Mouse (Mus musculus) frontal cortex, adult (tissue): ENCODE results near the gene C2cd2.
"Not testable (repeated sequence)": the region's sequence is repeated elsewhere in the genome, so short reads cannot be mapped to it uniquely, and the experiment has no call there.

Source experiments
- ATAC-seq: cut with Nextera tagmentation; 2 replicates; pipeline ENCODE4 v1.9.2; 2017; ENCODE audit warnings: mild to moderate bottlenecking, moderate library complexity, mixed read lengths; ENCODE audit not compliant: low TSS enrichment

The C2cd2 gene

DNA sequence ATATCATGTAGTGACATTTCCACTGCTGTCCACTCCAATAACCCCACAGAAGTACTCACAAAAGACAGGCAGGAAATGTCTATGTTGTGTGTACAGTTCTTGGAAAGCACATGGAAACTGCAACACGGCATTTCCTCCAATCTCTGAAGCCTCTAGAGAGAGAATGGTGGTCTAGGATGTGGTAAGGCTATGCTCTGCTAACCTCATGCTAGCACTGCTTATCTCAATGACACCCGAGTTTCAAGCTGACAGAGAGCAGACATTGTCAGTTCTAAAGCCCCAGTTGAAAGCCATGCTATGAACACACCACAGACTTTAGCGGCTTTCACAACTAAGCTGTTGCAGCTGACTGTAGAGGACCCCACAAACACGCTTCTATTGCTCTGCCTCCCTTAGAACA is 13.6 kb downstream of the C2cd2 start:
- ATAC-seq, result no peak

GRCm38 (mm10) chr16:97946993-97947392 is 15.4 kb downstream of the C2cd2 start:
- ATAC-seq, result not testable (repeated sequence)

DNA sequence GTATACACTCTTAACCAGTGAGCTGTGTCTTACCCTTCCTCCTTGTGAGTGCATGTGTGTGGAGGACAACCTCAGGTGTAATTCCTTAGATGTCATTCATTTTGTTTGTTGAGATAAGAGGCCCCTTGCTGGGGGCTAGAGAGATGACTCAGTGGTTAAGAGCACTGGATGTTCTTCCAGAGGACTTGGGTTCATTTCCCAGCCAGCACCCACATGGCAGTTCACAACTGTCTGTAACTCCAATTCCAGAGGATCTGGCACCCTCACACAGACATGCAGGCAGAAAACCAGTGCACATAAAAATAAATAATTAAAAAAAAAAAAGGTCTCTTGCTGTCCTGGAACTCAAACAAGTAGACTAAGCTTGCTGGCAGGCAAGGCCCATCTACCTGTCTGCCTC is 20.6 kb downstream of the C2cd2 start:
- no peak for ATAC-seq

- ATAC-seq, result no peak
Measured at GRCm38 (mm10) chr16:97940471-97940973, 21.9 kb downstream of the C2cd2 start.

DNA sequence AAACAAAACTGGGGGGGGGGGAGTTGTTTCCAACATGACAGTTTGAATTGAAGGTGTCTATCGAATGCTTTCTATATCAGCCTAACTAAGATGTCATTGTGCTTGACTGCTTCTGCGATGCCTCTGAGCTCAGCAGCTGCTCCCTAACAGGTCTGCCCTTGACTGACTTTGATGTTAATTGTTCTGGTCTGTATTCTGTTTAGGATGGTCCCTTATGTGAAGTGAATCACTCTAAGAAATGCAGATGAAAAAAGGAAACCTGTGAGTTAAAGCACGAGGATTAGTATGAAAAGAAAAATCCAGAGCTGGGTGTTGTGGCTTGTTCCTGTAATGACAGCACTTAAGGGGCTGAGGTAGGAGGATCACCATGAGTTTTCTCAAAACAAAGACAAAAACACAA is 26.6 kb downstream of the C2cd2 start:
- no peak for ATAC-seq

DNA sequence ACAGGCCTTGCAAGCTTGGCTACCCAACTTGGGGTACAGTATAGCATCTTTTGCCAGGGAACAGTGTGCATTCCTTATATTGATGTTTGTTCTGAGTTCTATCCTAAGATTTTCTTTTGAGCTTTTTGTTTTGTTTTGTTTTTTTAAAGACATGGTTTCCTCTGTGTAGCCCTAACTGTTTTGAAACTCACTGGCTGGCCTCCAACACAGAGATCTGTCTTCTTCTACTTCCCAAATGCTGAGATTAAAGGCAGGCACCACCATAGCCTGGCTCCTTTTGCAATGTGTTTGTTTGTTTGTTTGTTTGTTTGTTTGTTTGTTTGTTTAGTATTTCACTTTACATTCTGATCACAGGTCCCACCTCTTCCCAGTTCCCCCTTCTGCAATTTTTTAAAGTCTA is 32.2 kb downstream of the C2cd2 start:
- no peak for ATAC-seq

GRCm38 (mm10) chr16:97929520-97929919 is 32.9 kb downstream of the C2cd2 start:
- no peak for ATAC-seq

- ATAC-seq, result no peak
Measured at GRCm38 (mm10) chr16:97927331-97927938, 35.0 kb downstream of the C2cd2 start.

DNA sequence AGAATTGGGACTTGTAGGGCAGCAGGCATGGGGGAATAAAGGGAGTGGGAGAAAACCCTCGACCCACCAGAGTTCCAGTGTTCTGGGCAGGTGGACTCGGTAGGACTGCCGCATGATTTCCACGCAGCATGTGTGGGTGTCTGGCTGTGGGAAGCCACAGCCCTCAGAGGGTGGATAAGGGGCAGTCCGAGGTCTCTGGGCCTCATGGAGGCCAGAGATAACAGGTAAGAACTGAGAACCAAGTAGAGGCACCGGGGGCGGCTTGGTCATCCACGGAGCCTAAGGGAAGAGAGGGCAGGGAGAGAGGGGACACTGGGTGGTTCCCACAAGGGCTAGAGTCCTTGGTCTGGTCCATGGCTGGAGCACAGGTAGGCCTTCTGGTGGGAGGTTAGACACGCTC is 36.0 kb downstream of the C2cd2 start:
- ATAC-seq, result no peak

- ATAC-seq, result no peak
Measured at GRCm38 (mm10) chr16:97925760-97926159, 36.6 kb downstream of the C2cd2 start.

GRCm38 (mm10) chr16:97923700-97924099 is 38.7 kb downstream of the C2cd2 start:
- ATAC-seq, result no peak

GRCm38 (mm10) chr16:97922779-97923126 is 39.6 kb downstream of the C2cd2 start:
- peak; percentile 56; the same call in 1 of the 2 replicates for ATAC-seq

DNA sequence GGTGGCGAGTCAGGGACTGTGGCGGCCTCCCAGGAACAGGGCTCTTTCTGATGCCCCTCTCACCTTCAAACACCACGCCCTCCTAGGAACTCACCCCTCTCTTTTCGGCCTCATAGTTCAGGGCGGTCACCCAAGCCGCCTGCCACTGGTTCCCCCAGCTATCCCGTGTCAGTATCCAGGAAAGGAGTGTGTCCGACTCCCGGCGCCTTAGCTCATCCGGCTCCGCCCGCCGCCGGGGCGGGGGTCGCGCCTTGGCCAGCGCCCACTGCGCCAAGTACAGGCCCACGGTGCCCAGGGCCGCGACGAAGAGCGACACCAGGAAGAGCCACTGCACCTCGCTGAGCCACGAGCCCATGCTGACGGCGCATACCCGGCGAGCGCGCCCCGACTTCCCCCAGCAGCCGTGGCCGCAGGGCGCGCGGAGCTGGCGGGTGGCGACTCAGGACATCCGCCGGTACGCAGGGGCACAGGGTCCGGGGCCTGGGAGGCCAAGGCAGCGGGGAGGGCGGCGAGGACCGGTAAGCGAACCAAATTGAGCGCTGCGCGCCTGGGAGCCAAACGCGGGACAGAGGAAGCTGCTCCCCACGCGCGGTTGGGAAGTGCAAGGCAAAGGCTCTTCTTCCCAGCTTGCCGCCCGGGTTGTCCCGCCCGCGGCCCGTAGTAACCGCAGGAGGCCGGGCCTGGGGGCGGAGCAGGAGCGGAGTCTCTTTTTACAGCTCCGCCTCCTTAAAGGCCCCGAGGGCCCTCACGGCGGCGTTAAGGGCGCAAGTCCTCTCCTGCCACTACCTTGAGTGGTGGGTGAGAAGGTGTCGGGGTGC is 40.2 kb downstream of the C2cd2 start:
- ATAC-seq, result peak; percentile 95

- ATAC-seq, result no peak
Measured at GRCm38 (mm10) chr16:97920621-97921020, 41.8 kb downstream of the C2cd2 start.

GRCm38 (mm10) chr16:97919793-97920192 is 42.6 kb downstream of the C2cd2 start:
- ATAC-seq, result no peak

GRCm38 (mm10) chr16:97912873-97913272 is 49.5 kb downstream of the C2cd2 start:
- no peak for ATAC-seq

GRCm38 (mm10) chr16:97909356-97909755 is 53.0 kb downstream of the C2cd2 start:
- no peak for ATAC-seq

- no peak for ATAC-seq
Measured at GRCm38 (mm10) chr16:97907496-97907895, 54.9 kb downstream of the C2cd2 start.

- no peak for ATAC-seq
Measured at GRCm38 (mm10) chr16:97906337-97906736, 56.1 kb downstream of the C2cd2 start.

DNA sequence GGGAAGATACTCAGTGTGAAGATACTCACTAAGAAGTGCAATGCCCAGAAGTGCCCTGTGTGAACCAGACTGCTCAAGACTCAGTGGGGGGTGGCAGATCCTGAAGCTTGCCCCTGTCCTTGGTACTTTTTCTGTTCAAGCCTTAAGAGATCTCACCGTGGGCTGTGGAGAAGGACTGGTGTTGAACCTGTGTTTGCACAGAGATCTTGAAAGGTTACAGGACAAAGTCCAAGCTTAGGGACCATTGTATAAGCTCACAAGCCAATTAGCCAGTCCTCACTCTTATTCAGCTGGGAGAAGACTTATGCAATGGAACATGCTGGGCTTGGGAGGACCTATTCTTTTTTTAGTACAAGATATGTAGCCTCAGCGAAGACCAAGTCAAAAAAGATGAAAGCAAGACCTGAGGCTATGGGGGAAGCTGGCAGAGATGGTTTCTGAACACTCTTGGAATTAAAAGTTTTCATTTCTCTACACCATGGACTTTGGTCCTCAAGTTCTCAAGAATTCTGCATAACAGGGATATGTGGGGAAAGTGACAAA is 56.9 kb downstream of the C2cd2 start:
- ATAC-seq, result peak; percentile 31; the same call in 1 of the 2 replicates

GRCm38 (mm10) chr16:97904035-97904434 is 58.4 kb downstream of the C2cd2 start:
- no peak for ATAC-seq

DNA sequence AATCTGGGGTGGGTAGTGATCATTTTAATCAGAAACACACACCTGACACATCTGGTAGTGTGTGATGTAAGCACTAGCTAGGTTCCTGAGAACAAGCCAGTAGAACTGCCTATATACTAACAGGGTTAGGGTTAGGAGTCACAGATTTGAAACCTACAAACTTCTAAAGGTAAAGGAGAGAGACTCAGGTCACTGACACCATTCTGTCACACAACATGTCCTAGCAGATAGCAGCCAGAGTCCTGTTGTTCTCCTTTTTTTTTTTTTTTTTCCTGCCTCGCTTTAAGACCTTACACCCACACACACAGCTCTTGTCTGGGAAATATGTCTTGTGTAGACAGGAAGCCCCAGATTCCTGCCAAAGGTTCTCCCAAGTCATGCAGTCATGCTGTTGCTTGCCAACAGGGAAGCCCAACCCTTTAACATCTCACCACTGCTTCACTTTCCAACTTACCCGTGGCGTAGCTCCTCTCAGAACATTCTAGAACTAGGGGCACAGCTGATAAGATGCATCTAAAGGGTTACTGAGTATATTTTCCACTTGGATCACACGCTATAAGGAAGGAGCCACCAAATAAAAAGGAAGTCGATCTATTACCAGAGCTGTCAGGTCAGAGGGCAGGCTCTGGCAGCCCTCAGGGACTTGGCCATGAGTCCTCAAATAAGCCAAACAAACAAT is 64.9 kb downstream of the C2cd2 start:
- ATAC-seq, result peak; percentile 62; the same call in 1 of the 2 replicates
